Mouse (Mus musculus): ENCODE data around the gene Chac1. TPM values are rescaled to one million over a fixed set of nuclear protein-coding genes. Genes with fewer than 3 reads are reported as not detected.

Chac1 gene
- polyA plus RNA-seq, 1 experiment, result 8.1 TPM

DNA sequence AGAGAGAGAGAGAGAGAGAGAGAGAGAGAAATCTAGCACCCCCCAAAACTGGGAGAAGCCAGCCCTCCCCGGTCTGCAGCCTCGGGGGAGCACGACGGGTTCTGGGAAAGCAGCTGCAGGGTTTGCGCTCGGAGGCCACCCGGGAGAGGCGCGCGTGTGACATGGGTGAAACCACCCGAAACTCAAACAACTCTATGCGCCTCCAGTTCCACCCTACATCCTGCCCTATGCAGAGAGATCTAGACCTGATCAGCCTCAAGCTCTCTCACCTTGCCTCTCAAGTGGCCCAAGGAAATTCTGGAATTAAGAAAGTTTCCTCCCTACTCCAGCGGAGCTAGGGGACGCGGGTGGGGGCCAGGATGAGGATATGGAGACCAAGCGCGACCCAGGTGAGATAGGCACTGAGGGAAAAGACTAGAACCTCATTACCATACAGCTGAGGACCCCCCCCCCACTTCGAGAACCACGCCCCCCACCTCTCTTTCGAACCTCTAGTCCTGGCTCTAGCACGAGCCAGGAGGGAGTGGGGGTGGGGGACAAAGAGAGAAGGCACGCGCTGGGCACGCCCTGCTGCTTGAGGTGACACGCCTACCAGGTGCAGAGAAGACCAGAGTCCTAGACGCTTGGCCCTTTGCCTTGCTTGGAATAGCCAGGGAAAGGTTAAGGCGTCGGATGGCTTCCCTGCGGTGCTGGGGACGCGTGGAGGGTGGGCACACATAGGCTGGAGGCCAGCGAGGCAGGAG lies 26.3 kb upstream of the Chac1 start:
- H3K4me1 ChIP-seq (ENCODE audit: control insufficient read depth, insufficient read depth, low read length), result peaks cover 16% of the 10 kb centered on the region
- no peak for TF ChIP-seq POLR2A (IDR thresholded peaks at IDR 0.05; ENCODE audit: borderline replicate concordance, insufficient read depth, low read length)
- TF ChIP-seq CTCF (IDR thresholded peaks at IDR 0.05; ENCODE audit: borderline replicate concordance, insufficient read depth, low read depth, low read length), result no peak
- H3K27me3 ChIP-seq (ENCODE audit: control insufficient read depth, insufficient read depth, low read length), result no peaks in the 10 kb centered on the region
- peak; percentile 24 to 27 for DNase-seq
- no peak overlapping the region for H3K27ac ChIP-seq (ENCODE audit: insufficient read depth, low read length)
- no peak overlapping the region for H3K4me3 ChIP-seq (replicated peaks; ENCODE audit: insufficient read depth, low read depth, low read length)
- WGBS, result 4% methylated on average over 32 of the region's 32 CpGs

- peaks cover 16% of the 10 kb centered on the region for H3K4me1 ChIP-seq (ENCODE audit: control insufficient read depth, insufficient read depth, low read length)
- peak; percentile 13 to 25 for DNase-seq
- H3K4me3 ChIP-seq (replicated peaks; ENCODE audit: insufficient read depth, low read depth, low read length), result peak within 1 kb of the TSS; percentile 61
- H3K27ac ChIP-seq (ENCODE audit: insufficient read depth, low read length), result no peak within 1 kb of the TSS
- H3K27me3 ChIP-seq (ENCODE audit: control insufficient read depth, insufficient read depth, low read length), result no peaks in the 10 kb centered on the region
- under 1% methylated on average over 32 of the region's 33 CpGs for WGBS
- TF ChIP-seq POLR2A (IDR thresholded peaks at IDR 0.05; ENCODE audit: borderline replicate concordance, insufficient read depth, low read length) (no peak), CTCF (IDR thresholded peaks at IDR 0.05; ENCODE audit: borderline replicate concordance, insufficient read depth, low read depth, low read length) (no peak)
These were observed 25.4 kb upstream of the Chac1 start, which contains the start of gene Dll4 for GRCm38 (mm10) chr2:119325568-119326143. Dll4 (plus strand) TSS chr2:119325784.

DNA sequence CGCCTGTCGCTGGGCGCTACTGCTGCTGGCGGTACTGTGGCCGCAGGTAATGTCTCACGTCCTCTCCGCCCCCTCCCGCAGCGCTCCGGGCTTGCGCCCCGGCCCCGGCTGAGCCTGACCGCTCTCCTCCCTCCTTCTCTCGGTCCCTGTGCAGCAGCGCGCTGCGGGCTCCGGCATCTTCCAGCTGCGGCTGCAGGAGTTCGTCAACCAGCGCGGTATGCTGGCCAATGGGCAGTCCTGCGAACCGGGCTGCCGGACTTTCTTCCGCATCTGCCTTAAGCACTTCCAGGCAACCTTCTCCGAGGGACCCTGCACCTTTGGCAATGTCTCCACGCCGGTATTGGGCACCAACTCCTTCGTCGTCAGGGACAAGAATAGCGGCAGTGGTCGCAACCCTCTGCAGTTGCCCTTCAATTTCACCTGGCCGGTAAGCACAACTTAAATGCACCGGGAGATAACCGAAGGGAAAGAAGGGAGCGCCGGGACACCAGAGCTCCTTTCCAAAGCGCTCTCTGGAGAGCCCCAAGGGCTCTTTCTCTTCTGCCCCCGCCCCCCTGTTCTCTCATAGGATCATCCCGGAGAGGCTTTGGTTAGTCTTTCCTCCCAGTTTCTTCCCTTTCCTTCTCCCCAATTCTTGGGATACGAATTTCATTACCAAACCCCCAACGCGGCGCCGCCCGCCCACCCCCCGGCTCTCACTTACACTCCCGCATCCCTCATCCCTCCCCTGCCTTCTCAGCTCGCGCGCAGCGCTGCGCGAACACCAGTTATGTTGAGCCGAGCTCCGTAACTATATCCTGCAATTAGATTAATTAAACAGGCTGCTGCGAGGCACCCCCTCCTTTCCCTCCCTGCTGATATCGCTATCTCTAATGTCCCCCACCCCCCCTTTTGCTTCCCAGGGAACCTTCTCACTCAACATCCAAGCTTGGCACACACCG lies 24.6 kb upstream of the Chac1 start:
- TF ChIP-seq CTCF (IDR thresholded peaks at IDR 0.05; ENCODE audit: borderline replicate concordance, insufficient read depth, low read depth, low read length), result no peak
- TF ChIP-seq POLR2A (IDR thresholded peaks at IDR 0.05; ENCODE audit: borderline replicate concordance, insufficient read depth, low read length), result no peak
- Histone ChIP-seq H3K27ac (ENCODE audit: insufficient read depth, low read length) (no peak overlapping the region), H3K4me1 (ENCODE audit: control insufficient read depth, insufficient read depth, low read length) (peaks cover 16% of the 10 kb centered on the region), H3K27me3 (ENCODE audit: control insufficient read depth, insufficient read depth, low read length) (no peaks in the 10 kb centered on the region), H3K4me3 (replicated peaks; ENCODE audit: insufficient read depth, low read depth, low read length) (peak overlapping the region; percentile 61)
- WGBS, result 1% methylated on average over 60 of the region's 61 CpGs
- DNase-seq, result peak in 1 of 2 experiments; percentile 41

DNA sequence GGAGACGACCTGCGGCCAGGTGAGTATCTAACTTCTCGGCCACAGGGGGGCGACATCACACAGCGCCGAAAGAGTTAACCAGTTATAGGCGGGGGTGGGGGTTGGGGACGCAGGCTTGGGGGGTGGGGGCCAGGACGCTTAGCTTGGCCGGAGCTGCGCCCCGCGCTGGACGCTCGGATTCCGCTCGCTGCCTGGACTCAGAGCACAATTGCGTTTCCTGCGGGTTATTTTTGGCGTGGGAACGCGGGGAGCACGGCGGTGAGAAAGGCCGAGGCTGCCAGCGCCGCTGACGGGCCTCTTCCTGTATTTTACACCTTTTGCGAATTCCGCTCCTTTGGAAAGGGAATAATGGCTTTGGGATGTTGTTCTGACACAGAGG lies 23.9 kb upstream of the Chac1 start:
- Histone ChIP-seq H3K27ac (ENCODE audit: insufficient read depth, low read length) (no peak overlapping the region), H3K4me1 (ENCODE audit: control insufficient read depth, insufficient read depth, low read length) (peaks cover 16% of the 10 kb centered on the region), H3K27me3 (ENCODE audit: control insufficient read depth, insufficient read depth, low read length) (no peaks in the 10 kb centered on the region), H3K4me3 (replicated peaks; ENCODE audit: insufficient read depth, low read depth, low read length) (peak overlapping the region; percentile 61)
- peak; percentile 67 to 77 for DNase-seq
- 0 out of 2 replicates have a peak, but pooled peaks have one; percentile 17 for TF ChIP-seq POLR2A (IDR thresholded peaks at IDR 0.05; ENCODE audit: borderline replicate concordance, insufficient read depth, low read length)
- TF ChIP-seq CTCF (IDR thresholded peaks at IDR 0.05; ENCODE audit: borderline replicate concordance, insufficient read depth, low read depth, low read length), result peak; percentile 55; the same call in 1 of the 2 replicates
- under 1% methylated on average over 30 of the region's 30 CpGs for WGBS

DNA sequence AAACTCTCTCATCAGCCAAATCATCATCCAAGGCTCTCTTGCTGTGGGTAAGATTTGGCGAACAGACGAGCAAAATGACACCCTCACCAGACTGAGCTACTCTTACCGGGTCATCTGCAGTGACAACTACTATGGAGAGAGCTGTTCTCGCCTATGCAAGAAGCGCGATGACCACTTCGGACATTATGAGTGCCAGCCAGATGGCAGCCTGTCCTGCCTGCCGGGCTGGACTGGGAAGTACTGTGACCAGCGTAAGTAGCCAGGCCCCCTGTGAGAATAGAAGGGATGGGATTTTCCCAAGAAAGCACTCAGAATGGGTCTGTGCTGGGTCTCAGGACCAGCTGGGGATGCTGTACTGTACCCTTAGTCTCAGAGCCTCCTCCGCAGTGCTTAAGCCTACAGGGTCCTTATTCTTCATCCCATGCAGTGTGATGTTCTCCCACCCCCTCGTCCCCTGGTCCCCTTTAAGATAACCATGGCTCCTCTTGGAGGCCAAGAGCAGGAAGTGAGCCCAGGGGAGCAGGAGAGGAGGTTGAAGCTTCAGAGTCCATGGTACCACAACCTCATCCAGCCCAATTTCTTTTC lies 23.0 kb upstream of the Chac1 start:
- peak overlapping the region; percentile 7 for H3K4me3 ChIP-seq (replicated peaks; ENCODE audit: insufficient read depth, low read depth, low read length)
- H3K27ac ChIP-seq (ENCODE audit: insufficient read depth, low read length), result no peak overlapping the region
- TF ChIP-seq CTCF (IDR thresholded peaks at IDR 0.05; ENCODE audit: borderline replicate concordance, insufficient read depth, low read depth, low read length), result no peak
- TF ChIP-seq POLR2A (IDR thresholded peaks at IDR 0.05; ENCODE audit: borderline replicate concordance, insufficient read depth, low read length), result no peak
- H3K4me1 ChIP-seq (ENCODE audit: control insufficient read depth, insufficient read depth, low read length), result peaks cover 16% of the 10 kb centered on the region
- peak; percentile 50 to 56 for DNase-seq
- WGBS, result 17% methylated on average over 11 of the region's 11 CpGs
- H3K27me3 ChIP-seq (ENCODE audit: control insufficient read depth, insufficient read depth, low read length), result no peaks in the 10 kb centered on the region

- Histone ChIP-seq H3K27ac (ENCODE audit: insufficient read depth, low read length) (no peak overlapping the region), H3K4me1 (ENCODE audit: control insufficient read depth, insufficient read depth, low read length) (peaks cover 16% of the 10 kb centered on the region), H3K4me3 (replicated peaks; ENCODE audit: insufficient read depth, low read depth, low read length) (no peak overlapping the region), H3K27me3 (ENCODE audit: control insufficient read depth, insufficient read depth, low read length) (no peaks in the 10 kb centered on the region)
- no peak for DNase-seq
- WGBS, result 52% methylated on average over 5 of the region's 5 CpGs
- no peak for TF ChIP-seq CTCF (IDR thresholded peaks at IDR 0.05; ENCODE audit: borderline replicate concordance, insufficient read depth, low read depth, low read length)
- TF ChIP-seq POLR2A (IDR thresholded peaks at IDR 0.05; ENCODE audit: borderline replicate concordance, insufficient read depth, low read length), result no peak
These were observed 22.5 kb upstream of the Chac1 start for GRCm38 (mm10) chr2:119328546-119328945.

- Histone ChIP-seq H3K27me3 (ENCODE audit: control insufficient read depth, insufficient read depth, low read length) (no peaks in the 10 kb centered on the region), H3K27ac (ENCODE audit: insufficient read depth, low read length) (no peak overlapping the region), H3K4me1 (ENCODE audit: control insufficient read depth, insufficient read depth, low read length) (peaks cover 16% of the 10 kb centered on the region), H3K4me3 (replicated peaks; ENCODE audit: insufficient read depth, low read depth, low read length) (no peak overlapping the region)
- TF ChIP-seq POLR2A (IDR thresholded peaks at IDR 0.05; ENCODE audit: borderline replicate concordance, insufficient read depth, low read length), result no peak
- TF ChIP-seq CTCF (IDR thresholded peaks at IDR 0.05; ENCODE audit: borderline replicate concordance, insufficient read depth, low read depth, low read length), result no peak
- DNase-seq, result no peak
- WGBS, result 73% methylated on average over 3 of the region's 3 CpGs
These were observed 21.8 kb upstream of the Chac1 start for GRCm38 (mm10) chr2:119329123-119329817.
